Mouse (Mus musculus) limb, embryonic 10.5 days (tissue): ENCODE results near the gene Atp6v0d1. TPM values are rescaled to one million over a fixed set of nuclear protein-coding genes. Genes with fewer than 3 reads are reported as not detected.
A peak's percentile ranks its signal among the peaks of the same experiment; 100 is the strongest.
"Not testable (repeated sequence)": the region's sequence is repeated elsewhere in the genome, so short reads cannot be mapped to it uniquely, and the experiment has no call there.

Source experiments
- DNase-seq: peaks from one replicate; pipeline ENCODE4 v3.0.0-alpha.2; 2017; ENCODE audit warnings: low spot score
- H3K27ac ChIP-seq: fragments of 300-500 bp; sonication (generic); 2 replicates; pipeline ENCODE4 v1.5.1; 2016; ENCODE audit warnings: mild to moderate bottlenecking
- H3K27me3 ChIP-seq: fragments of 300-500 bp; sonication (generic); 2 replicates; pipeline ENCODE4 v1.6.1; 2016; ENCODE audit warnings: low read depth, mild to moderate bottlenecking; ENCODE audit not compliant: poor library complexity, severe bottlenecking
- H3K36me3 ChIP-seq: fragments of 300-500 bp; sonication (generic); 2 replicates; pipeline ENCODE4 v1.6.1; 2016; ENCODE audit warnings: mild to moderate bottlenecking, moderate library complexity
- H3K4me1 ChIP-seq: fragments of 300-500 bp; sonication (generic); 2 replicates; pipeline ENCODE4 v1.6.1; 2016
- H3K4me3 ChIP-seq: fragments of 300-500 bp; sonication (generic); 2 replicates; pipeline ENCODE4 v1.5.1; 2016; ENCODE audit warnings: mild to moderate bottlenecking, moderate library complexity
- H3K9me3 ChIP-seq: fragments of 300-500 bp; sonication (generic); replicated peaks from 2 replicates; pipeline ENCODE4 v1.6.1; 2016; ENCODE audit warnings: mild to moderate bottlenecking
- WGBS: fragments of 180-500 bp; shearing (Covaris S2); methylation state at CpG from one replicate; pipeline ENCODE4 v1.1.7; 2016; 5-methylcytosine and 5-hydroxymethylcytosine counted together
- polyA plus RNA-seq: library from polyadenylated mRNA; unstranded; fragments of >200 nt; fragmentation: Nextera tagmentation; extraction: Ambion mirVana; gene quantifications from 2 replicates; pipeline ENCODE4 v1.2.1, GENCODE M21; 2016

Gene Atp6v0d1
- polyA plus RNA-seq, 1 experiment from 2014 or later = 68.6 TPM

- not testable (repeated sequence) for H3K9me3 ChIP-seq, H3K27me3 ChIP-seq, H3K4me3 ChIP-seq, DNase-seq, H3K36me3 ChIP-seq, H3K27ac ChIP-seq
- WGBS = 76% methylated on average over 3 of the region's 3 CpGs
- peaks cover 35% of the 10 kb centered on the region for H3K4me1 ChIP-seq
Measured at GRCm38 (mm10) chr8:105602540-105602939, 36.7 kb upstream of the Atp6v0d1 start.

- Histone ChIP-seq H3K36me3 (no peaks in the 10 kb centered on the region), H3K27ac (no peak overlapping the region), H3K9me3 (no peaks in the 10 kb centered on the region), H3K4me3 (no peak overlapping the region), H3K27me3 (no peaks in the 10 kb centered on the region), H3K4me1 (peaks cover 30% of the 10 kb centered on the region)
- DNase-seq = no peak
- WGBS = 78% methylated on average over 5 of the region's 5 CpGs
Measured at GRCm38 (mm10) chr8:105601301-105601700, 35.5 kb upstream of the Atp6v0d1 start.

- H3K27me3 ChIP-seq = peaks cover 10% of the 10 kb centered on the region; the same call in 1 of the 2 replicates
- H3K4me1 ChIP-seq = peaks cover 19% of the 10 kb centered on the region
- no peak overlapping the region for H3K4me3 ChIP-seq
- no peaks in the 10 kb centered on the region for H3K36me3 ChIP-seq
- no peak overlapping the region for H3K27ac ChIP-seq
- DNase-seq = no peak
- no peaks in the 10 kb centered on the region for H3K9me3 ChIP-seq
- WGBS = 85% methylated on average over 6 of the region's 6 CpGs
Measured at GRCm38 (mm10) chr8:105598777-105599176, 32.9 kb upstream of the Atp6v0d1 start.

- no peaks in the 10 kb centered on the region for H3K36me3 ChIP-seq
- H3K27me3 ChIP-seq = peaks cover 10% of the 10 kb centered on the region; the same call in 1 of the 2 replicates
- DNase-seq = peak; percentile 71
- 0 out of 2 replicates have a peak overlapping the region, but pooled peaks have one; percentile 25 for H3K27ac ChIP-seq
- H3K4me3 ChIP-seq = peak overlapping the region; percentile 33
- peaks cover 22% of the 10 kb centered on the region for H3K4me1 ChIP-seq
- WGBS = 4% methylated on average over 14 of the region's 14 CpGs
- no peaks in the 10 kb centered on the region for H3K9me3 ChIP-seq
Measured at GRCm38 (mm10) chr8:105596362-105597034, 30.7 kb upstream of the Atp6v0d1 start.

DNA sequence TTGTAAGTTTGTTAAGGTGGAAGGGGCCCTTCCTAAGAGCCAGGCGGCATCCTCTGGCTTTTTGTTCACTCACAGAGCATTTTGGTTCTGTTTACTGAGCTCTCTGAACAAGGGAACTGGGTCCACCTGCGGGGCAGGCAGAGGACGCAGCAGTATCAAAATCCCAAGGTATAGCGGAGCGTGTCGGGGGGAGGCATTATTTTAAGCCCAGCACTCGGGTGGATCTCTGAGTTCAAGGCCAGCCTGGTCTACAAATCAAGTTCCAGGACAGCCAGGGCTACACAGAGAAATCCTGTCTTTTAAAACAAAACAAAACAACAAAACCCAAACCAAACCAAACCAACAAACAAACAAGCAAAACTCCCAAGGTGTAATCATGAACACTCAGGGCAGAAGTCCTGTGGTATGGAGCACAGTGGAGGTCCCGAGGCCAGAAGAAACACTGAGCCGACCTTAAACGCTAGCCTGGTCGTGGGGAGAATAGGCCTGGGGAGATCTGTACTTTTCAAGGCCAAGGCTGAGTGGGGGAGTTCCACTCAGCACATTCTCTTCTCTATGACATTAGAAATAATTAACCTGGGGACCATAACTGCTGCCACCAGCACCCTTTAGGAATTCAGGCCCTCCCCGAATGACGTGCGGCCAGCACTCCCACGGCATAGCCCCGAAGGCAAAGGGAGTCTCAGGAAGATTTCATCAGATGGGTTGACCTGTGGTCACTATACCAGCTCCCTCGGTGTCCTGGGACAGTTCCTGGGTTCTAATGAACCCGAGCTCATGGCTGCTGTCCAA is 28.8 kb upstream of the Atp6v0d1 start:
- 81% methylated on average over 18 of the region's 18 CpGs for WGBS
- H3K4me3 ChIP-seq = no peak overlapping the region

DNA sequence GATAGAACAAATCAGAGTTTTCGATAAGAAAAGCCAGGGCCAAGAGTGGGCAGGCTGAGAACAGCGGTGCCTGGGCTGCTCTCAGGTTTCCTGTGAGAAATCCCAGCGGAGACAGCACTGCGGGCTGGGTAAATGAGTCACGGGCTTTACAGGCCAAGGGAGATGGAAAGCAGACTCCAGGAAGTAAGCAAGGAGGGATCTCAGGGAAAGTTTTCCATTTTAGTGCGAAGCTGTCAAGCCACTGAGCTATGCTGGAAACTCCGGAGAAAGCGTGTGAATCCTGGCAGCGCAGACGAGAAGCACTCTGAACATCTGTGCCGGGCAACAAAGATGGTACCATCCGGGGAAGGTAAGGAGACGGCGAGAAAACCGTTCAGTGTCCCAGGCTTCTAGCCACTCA is 28.0 kb upstream of the Atp6v0d1 start:
- Histone ChIP-seq H3K4me3 (peak overlapping the region; percentile 36), H3K4me1 (peaks cover 22% of the 10 kb centered on the region), H3K27ac (peak overlapping the region; percentile 63; the same call in 1 of the 2 replicates), H3K36me3 (no peaks in the 10 kb centered on the region), H3K27me3 (peaks cover 10% of the 10 kb centered on the region; the same call in 1 of the 2 replicates), H3K9me3 (no peaks in the 10 kb centered on the region)
- DNase-seq = peak; percentile 59
- 19% methylated on average over 15 of the region's 15 CpGs for WGBS

More for the DNA sequence above, 28.8 kb upstream of the Atp6v0d1 start:
- no peak for DNase-seq
- Histone ChIP-seq H3K27ac (peak overlapping the region; percentile 63; the same call in 1 of the 2 replicates), H3K4me1 (peaks cover 22% of the 10 kb centered on the region), H3K27me3 (peaks cover 10% of the 10 kb centered on the region; the same call in 1 of the 2 replicates), H3K9me3 (no peaks in the 10 kb centered on the region), H3K36me3 (no peaks in the 10 kb centered on the region)

- peaks cover 22% of the 10 kb centered on the region for H3K4me1 ChIP-seq
- 82% methylated on average over 2 of the region's 2 CpGs for WGBS
- no peak for DNase-seq
- no peaks in the 10 kb centered on the region for H3K9me3 ChIP-seq
- no peaks in the 10 kb centered on the region for H3K36me3 ChIP-seq
- H3K27ac ChIP-seq = no peak overlapping the region
- peaks cover 10% of the 10 kb centered on the region for H3K27me3 ChIP-seq
- no peak overlapping the region for H3K4me3 ChIP-seq
Measured at GRCm38 (mm10) chr8:105592431-105592830, 26.6 kb upstream of the Atp6v0d1 start.

- Histone ChIP-seq H3K4me1 (no peaks in the 10 kb centered on the region), H3K27ac (no peak overlapping the region), H3K36me3 (no peaks in the 10 kb centered on the region), H3K4me3 (no peak overlapping the region), H3K27me3 (no peaks in the 10 kb centered on the region), H3K9me3 (no peaks in the 10 kb centered on the region)
- no peak for DNase-seq
- WGBS = 67% methylated on average over 3 of the region's 3 CpGs
Measured at GRCm38 (mm10) chr8:105579719-105580118, 13.9 kb upstream of the Atp6v0d1 start.

DNA sequence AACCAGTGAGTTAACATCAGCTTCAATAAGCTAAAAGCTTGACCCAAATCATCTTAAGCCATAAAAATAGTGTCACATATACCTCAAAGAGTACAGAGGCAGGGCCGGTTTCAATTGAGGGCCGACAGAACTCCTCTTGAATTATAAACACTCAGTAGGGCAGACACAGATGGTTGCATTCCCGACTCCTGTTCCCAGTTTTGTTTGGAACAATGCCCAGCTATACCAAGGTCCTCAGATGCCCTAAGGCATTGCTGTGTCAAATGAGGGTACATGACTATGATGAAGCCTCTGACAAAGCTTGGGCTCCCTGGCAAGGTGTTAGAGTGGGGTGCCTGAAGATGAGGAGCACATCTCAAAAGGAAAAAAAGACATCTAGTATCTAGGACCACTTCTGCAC is 9.7 kb upstream of the Atp6v0d1 start:
- Histone ChIP-seq H3K9me3 (no peaks in the 10 kb centered on the region), H3K27me3 (no peaks in the 10 kb centered on the region), H3K4me3 (no peak overlapping the region), H3K4me1 (no peaks in the 10 kb centered on the region), H3K27ac (no peak overlapping the region), H3K36me3 (no peaks in the 10 kb centered on the region)
- DNase-seq = no peak
- WGBS = 79% methylated on average over 3 of the region's 3 CpGs

DNA sequence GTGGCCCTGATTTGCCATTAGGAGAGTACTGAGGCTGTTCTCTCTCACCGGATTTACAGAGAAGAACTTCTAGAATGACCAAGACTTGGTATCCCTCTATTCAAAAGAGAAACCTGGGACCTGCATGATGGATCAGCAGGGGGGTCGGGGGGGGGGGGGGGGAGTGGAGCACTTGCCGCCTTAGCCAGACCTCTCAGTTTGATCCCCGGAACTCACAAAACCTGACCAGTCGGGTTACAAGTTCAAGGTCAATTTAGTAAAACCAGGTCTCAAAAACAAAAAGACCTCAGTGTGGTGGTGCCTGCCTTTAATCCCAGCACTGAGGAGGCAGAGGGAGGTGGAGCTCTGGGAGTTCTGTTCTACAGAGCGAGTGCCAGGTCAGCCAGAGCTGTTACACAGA is 8.9 kb upstream of the Atp6v0d1 start:
- H3K4me1 ChIP-seq = no peaks in the 10 kb centered on the region
- H3K9me3 ChIP-seq = no peaks in the 10 kb centered on the region
- WGBS = 60% methylated on average over 6 of the region's 6 CpGs
- no peaks in the 10 kb centered on the region for H3K27me3 ChIP-seq
- no peak overlapping the region for H3K4me3 ChIP-seq
- H3K36me3 ChIP-seq = no peaks in the 10 kb centered on the region
- DNase-seq = no peak
- no peak overlapping the region for H3K27ac ChIP-seq

DNA sequence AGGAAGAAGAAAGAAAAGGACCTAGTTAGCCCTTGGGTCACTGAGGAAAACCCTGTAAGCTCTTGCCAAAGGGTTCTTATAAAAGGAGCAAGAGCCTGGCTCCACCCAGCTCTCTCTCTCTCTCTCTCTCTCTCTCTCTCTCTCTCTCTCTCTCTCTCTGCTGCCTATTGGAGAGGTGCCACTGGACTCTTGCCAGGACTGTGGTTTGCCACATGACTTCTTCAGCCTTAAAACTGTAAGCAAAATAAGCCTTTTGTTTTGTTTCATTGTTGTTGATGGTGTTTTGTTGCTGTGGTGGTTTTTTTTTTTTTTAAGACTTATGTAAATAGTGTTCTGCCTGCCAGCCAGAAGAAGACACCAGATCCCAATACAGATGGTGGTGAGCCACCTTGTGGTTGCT is 7.6 kb upstream of the Atp6v0d1 start:
- no peaks in the 10 kb centered on the region for H3K36me3 ChIP-seq
- no peaks in the 10 kb centered on the region for H3K4me1 ChIP-seq
- no peak for DNase-seq
- H3K27ac ChIP-seq = no peak overlapping the region
- no peak overlapping the region for H3K4me3 ChIP-seq
- H3K9me3 ChIP-seq = no peaks in the 10 kb centered on the region
- H3K27me3 ChIP-seq = no peaks in the 10 kb centered on the region

- no peak for DNase-seq
- Histone ChIP-seq H3K4me1 (peaks cover 6% of the 10 kb centered on the region), H3K27ac (no peak overlapping the region), H3K4me3 (no peak overlapping the region), H3K9me3 (no peaks in the 10 kb centered on the region), H3K27me3 (peaks cover 14% of the 10 kb centered on the region), H3K36me3 (no peaks in the 10 kb centered on the region)
- WGBS = 92% methylated on average over 9 of the region's 9 CpGs
Measured at GRCm38 (mm10) chr8:105571810-105572209, 6.0 kb upstream of the Atp6v0d1 start.
